Comparison of ENCODE assay signal across 9 mouse cellular contexts in genomic region chr7:96769784-96770183, GRCm38 (mm10).
DNase-seq lines count a peak whose midpoint lies in the region; ATAC-seq and TF ChIP-seq lines count a peak whose summit lies in the region.
"Had no signal": no experiment of that assay in that cellular context is flagged by ENCODE, and none has a peak within 500 bp of the region (broad histone marks: within the 10 kb centered on the region; RNA-seq: fewer than 3 reads in every experiment).

No protein-coding gene starts in this region.

- no peak for TF ChIP-seq POLR2A in lung, adult 2 months (IDR thresholded peaks at IDR 0.05; ENCODE audit: borderline replicate concordance, extremely low read depth, low read depth, low read length)

- no peaks in the 10 kb centered on the region for H3K36me3 ChIP-seq in liver, embryonic 14.5 days (replicated peaks; ENCODE audit: control insufficient read depth, insufficient read depth, low read depth)
- H3K36me3 ChIP-seq in forebrain, embryonic 11.5 days (ENCODE audit: control insufficient read depth, insufficient read depth, low read length): no peaks in the 10 kb centered on the region; the same call in 1 of the 2 replicates

- H3K4me3 ChIP-seq in lung, adult 2 months (replicated peaks; ENCODE audit: extremely low read depth, low read depth, low read length): no peak overlapping the region
- no peak overlapping the region for H3K4me3 ChIP-seq in liver, embryonic 14.5 days (ENCODE audit: insufficient read depth in 1 of 2, low read depth in 2 of 2, low read length in 2 of 2)
- no peak overlapping the region for H3K4me3 ChIP-seq in forebrain, embryonic 11.5 days (ENCODE audit: low read depth, low read length)
- H3K4me3 ChIP-seq: megakaryocyte, embryonic 14.5 days had no signal

- no peaks in the 10 kb centered on the region for H3K27me3 ChIP-seq in liver, embryonic 14.5 days (ENCODE audit: control insufficient read depth, insufficient read depth, low read length)
- no peaks in the 10 kb centered on the region for H3K27me3 ChIP-seq in forebrain, embryonic 11.5 days (ENCODE audit: control insufficient read depth, insufficient read depth, low read length)

- H3K9ac ChIP-seq in liver, embryonic 14.5 days (replicated peaks): no peak overlapping the region
- H3K9ac ChIP-seq in forebrain, embryonic 11.5 days (ENCODE audit: low read length): no peak overlapping the region

- no peaks in the 10 kb centered on the region for H3K4me1 ChIP-seq in lung, adult 2 months (ENCODE audit: control insufficient read depth, insufficient read depth, low read length)
- H3K4me1 ChIP-seq in liver, embryonic 14.5 days (replicated peaks; ENCODE audit: control insufficient read depth in 2 of 2, insufficient read depth in 2 of 2, low read length in 1 of 2): no peaks in the 10 kb centered on the region; a peak in 1 of 4 replicates
- no peaks in the 10 kb centered on the region for H3K4me1 ChIP-seq in forebrain, embryonic 11.5 days (replicated peaks; ENCODE audit: control insufficient read depth, insufficient read depth, low read length)
- H3K4me1 ChIP-seq: megakaryocyte, embryonic 14.5 days had no signal

- 69% methylated on average over 4 of the region's 4 CpGs for WGBS in lung, adult 2 months
- WGBS in liver, embryonic 14.5 days (ENCODE audit: insufficient replicate concordance): 49% methylated on average over 4 of the region's 4 CpGs
- 69% methylated on average over 4 of the region's 4 CpGs for WGBS in forebrain, embryonic 11.5 days

- no peak for TF ChIP-seq EP300 in liver, embryonic 14.5 days (IDR thresholded peaks at IDR 0.05; ENCODE audit: low read depth)

- H3K9me3 ChIP-seq in liver, embryonic 14.5 days (ENCODE audit: control insufficient read depth, low read length): peaks cover 3% of the 10 kb centered on the region
- H3K9me3 ChIP-seq in forebrain, embryonic 11.5 days (ENCODE audit: control insufficient read depth, low read length): no peaks in the 10 kb centered on the region; the same call in 1 of the 2 replicates

- ATAC-seq in liver, embryonic 14.5 days (ENCODE audit: insufficient read depth): no peak
- no peak for ATAC-seq in forebrain, embryonic 11.5 days (replicated peaks; ENCODE audit: low FRiP score)

- no peak overlapping the region for H3K4me2 ChIP-seq in liver, embryonic 14.5 days (ENCODE audit: low read depth)
- no peak overlapping the region for H3K4me2 ChIP-seq in forebrain, embryonic 11.5 days (ENCODE audit: low read depth, low read length, severe bottlenecking)

- no peak overlapping the region for H3K27ac ChIP-seq in liver, embryonic 14.5 days
- no peak overlapping the region for H3K27ac ChIP-seq in forebrain, embryonic 11.5 days (ENCODE audit: low read depth, low read length)

- TF ChIP-seq CTCF in lung, adult 2 months (IDR thresholded peaks at IDR 0.05; ENCODE audit: insufficient read depth, low read length): peak; percentile 57
- TF ChIP-seq CTCF in liver, embryonic 14.5 days (IDR thresholded peaks at IDR 0.05; ENCODE audit: low read depth): peak; percentile 87

- peak; percentile 26 to 46 for DNase-seq in cerebellum, postnatal 14 days
- no peak for DNase-seq in cerebellum, adult 18-20 months
- DNase-seq in lung, adult 2 months: no peak
- DNase-seq in lung, postnatal 25 days (ENCODE audit: low spot score): no peak
- no peak for DNase-seq in liver, embryonic 14.5 days (ENCODE audit: low read depth in 3 of 3, low spot score in 3 of 3)
- DNase-seq in thymus, postnatal 25 days: peak; percentile 41
- no peak for DNase-seq in forebrain, embryonic 11.5 days (ENCODE audit: low spot score)
- DNase-seq in left cerebral cortex, adult 9 months (ENCODE audit: low spot score in 2 of 2): no peak

Comparison
In these comparisons a context has a peak if more than half of its experiments do, and no peak if none do; other contexts are left out.
1. DNase-seq: peak in cerebellum, postnatal 14 days (2 of 2) and thymus, postnatal 25 days (single experiment); none in cerebellum, adult 18-20 months (0 of 2), lung, adult 2 months (single experiment), lung, postnatal 25 days (single experiment), liver, embryonic 14.5 days (0 of 3), forebrain, embryonic 11.5 days (single experiment) and left cerebral cortex, adult 9 months (0 of 2).